Mouse (Mus musculus) neutrophil, adult 5-6 weeks (primary cell): ENCODE measurements around the gene Chrnb1. TPM values are rescaled to one million over a fixed set of nuclear protein-coding genes. Genes with fewer than 3 reads are reported as not detected.

Source experiments
- ATAC-seq: fragments of 151-379, 151-347 bp; 2 replicates; pipeline ENCODE4 v1.8.0; 2017; ENCODE audit warnings: mild to moderate bottlenecking, moderate TSS enrichment; ENCODE audit not compliant: insufficient number of reproducible peaks, poor library complexity, low FRiP score, severe bottlenecking; ENCODE audit errors: extremely low read depth
- total RNA-seq: library from RNA; stranded (forward); fragments of 200-1000 nt; gene quantifications from 2 replicates; pipeline ENCODE4 v1.2.3, GENCODE M21; 2017

Chrnb1 gene
- total RNA-seq, 1 experiment from 2014 or later = 3.5 TPM

DNA sequence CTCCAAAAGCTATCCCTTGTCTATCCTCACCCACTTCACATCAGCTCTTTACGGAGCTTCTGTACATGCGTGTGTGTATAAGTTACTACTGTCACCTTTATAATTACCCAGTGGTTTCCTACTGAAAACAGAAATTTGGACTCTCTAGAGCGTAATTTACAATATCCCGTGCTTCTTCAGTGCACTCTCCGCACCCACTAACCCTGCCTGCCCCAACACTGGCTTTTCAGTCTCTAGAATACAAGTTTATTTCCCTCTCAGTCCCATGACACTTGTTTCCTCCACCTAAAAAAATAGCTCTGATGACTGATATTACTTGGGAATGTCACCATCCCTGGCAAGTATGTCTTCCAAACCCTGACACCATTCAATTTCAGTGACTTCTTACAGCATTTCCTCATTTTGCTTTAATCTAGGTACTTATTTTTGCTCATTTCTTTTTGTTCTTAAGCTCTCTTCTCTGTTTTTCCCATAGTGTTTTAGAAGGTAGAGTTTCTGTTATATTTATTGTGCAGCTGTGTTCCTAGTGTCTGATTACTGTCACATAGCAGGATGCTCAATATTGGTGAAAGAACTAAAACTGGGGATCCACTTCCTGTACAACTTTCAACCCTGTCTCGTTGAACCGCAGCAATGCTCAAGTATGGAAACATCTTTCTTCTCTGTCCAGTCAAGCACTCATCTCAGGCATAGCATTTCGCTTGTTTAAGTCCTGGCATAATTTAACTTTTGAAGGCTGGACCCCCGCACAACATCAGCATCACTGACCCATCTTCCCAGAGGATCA, 38.2 kb downstream of the Chrnb1 start:
- ATAC-seq = no peak

DNA sequence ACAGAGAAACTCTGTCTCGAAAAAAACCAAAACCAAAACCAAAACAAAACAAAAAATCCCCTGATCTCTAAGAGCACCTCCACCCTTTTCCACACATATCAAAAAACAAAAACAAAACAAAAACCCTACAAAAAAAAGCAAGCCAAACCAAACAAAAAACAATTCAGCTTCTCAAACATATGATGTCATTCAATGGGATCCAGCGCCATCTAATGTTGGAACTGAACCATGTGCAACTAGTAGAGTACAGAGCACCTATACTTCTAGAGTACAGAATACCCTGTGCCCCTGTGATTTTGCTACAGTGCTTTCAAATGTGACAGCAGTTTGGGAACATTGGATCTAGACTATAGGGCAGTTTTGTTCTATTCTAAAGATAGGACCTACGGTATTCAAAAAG, 41.0 kb downstream of the Chrnb1 start:
- no peak for ATAC-seq

- no peak for ATAC-seq
Observed at GRCm38 (mm10) chr11:69754233-69754632, 41.5 kb downstream of the Chrnb1 start.

- ATAC-seq = no peak
Observed at GRCm38 (mm10) chr11:69752686-69753085, 43.1 kb downstream of the Chrnb1 start.

GRCm38 (mm10) chr11:69751635-69752034, 44.1 kb downstream of the Chrnb1 start:
- no peak for ATAC-seq

Other genes starting within 250 kb of the Chrnb1 start
- 0.12 TPM in 1 of 2 replicates, not detected in the other for gene Dnah2, start 246.8 kb downstream of the Chrnb1 start, total RNA-seq
- 0.47 and 0.49 TPM in 2 replicates for gene Efnb3, start 235.7 kb downstream of the Chrnb1 start, total RNA-seq
- gene Wrap53, start 215.7 kb downstream of the Chrnb1 start, total RNA-seq = 3.8 and 8.0 TPM in 2 replicates
- gene Trp53, start 215.6 kb downstream of the Chrnb1 start, total RNA-seq = 38.3 and 39.8 TPM in 2 replicates
- not detected in 2 replicates for gene Atp1b2, start 190.0 kb downstream of the Chrnb1 start, total RNA-seq
- gene Shbg, start 178.0 kb downstream of the Chrnb1 start, total RNA-seq = not detected in 2 replicates
- not detected in 2 replicates for gene Sat2, start 173.9 kb downstream of the Chrnb1 start, total RNA-seq
- 75.8 and 86.1 TPM in 2 replicates for gene Fxr2, start 163.0 kb downstream of the Chrnb1 start, total RNA-seq
- 1.5 and 2.1 TPM in 2 replicates for gene Sox15, start 140.6 kb downstream of the Chrnb1 start, total RNA-seq
- gene Mpdu1, start 133.3 kb downstream of the Chrnb1 start, total RNA-seq = 35.6 and 41.3 TPM in 2 replicates
- gene Cd68, start 129.8 kb downstream of the Chrnb1 start, total RNA-seq = 82.6 and 91.5 TPM in 2 replicates
- 265 and 300 TPM in 2 replicates for gene Eif4a1, start 123.5 kb downstream of the Chrnb1 start, total RNA-seq
- gene Senp3, start 113.9 kb downstream of the Chrnb1 start, total RNA-seq = 92.3 and 106 TPM in 2 replicates
- gene Tnfsf13, start 110.2 kb downstream of the Chrnb1 start, total RNA-seq = 3.3 and 3.7 TPM in 2 replicates
- gene Tnfsf12, start 100.1 kb downstream of the Chrnb1 start, total RNA-seq = 0.70 and 0.74 TPM in 2 replicates
- 0.58 and 0.86 TPM in 2 replicates for gene Tnfsfm13, start 99.8 kb downstream of the Chrnb1 start, total RNA-seq
- gene Polr2a, start 37.3 kb downstream of the Chrnb1 start, total RNA-seq = 40.2 and 59.4 TPM in 2 replicates
- not detected in 2 replicates for gene Slc35g3, start 34.0 kb downstream of the Chrnb1 start, total RNA-seq
- gene Zbtb4, start 30.0 kb downstream of the Chrnb1 start, total RNA-seq = 22.0 and 27.8 TPM in 2 replicates
- gene Fgf11, start 5.9 kb upstream of the Chrnb1 start, total RNA-seq = not detected in 2 replicates
- 0.58 TPM in 1 of 2 replicates, not detected in the other for gene Tmem102, start 9.7 kb upstream of the Chrnb1 start, total RNA-seq
- gene Gm39566, start 19.4 kb upstream of the Chrnb1 start, total RNA-seq = not detected in 2 replicates
- 0.47 TPM in 1 of 2 replicates, not detected in the other for gene Spem2, start 22.5 kb upstream of the Chrnb1 start, total RNA-seq
- gene Spem1, start 26.2 kb upstream of the Chrnb1 start, total RNA-seq = not detected in 2 replicates
- 0.12 TPM in 1 of 2 replicates, not detected in the other for gene Nlgn2, start 41.8 kb upstream of the Chrnb1 start, total RNA-seq
- 9.1 and 13.3 TPM in 2 replicates for gene Tmem256, start 42.6 kb upstream of the Chrnb1 start, total RNA-seq
- 4.4 and 5.0 TPM in 2 replicates for gene Plscr3, start 50.4 kb upstream of the Chrnb1 start, total RNA-seq
- not detected in 2 replicates for gene Tnk1, start 62.8 kb upstream of the Chrnb1 start, total RNA-seq
- not detected in 2 replicates for gene Tmem95, start 82.1 kb upstream of the Chrnb1 start, total RNA-seq
- 9.0 and 9.5 TPM in 2 replicates for gene Kctd11, start 85.5 kb upstream of the Chrnb1 start, total RNA-seq
- gene Acap1, start 99.6 kb upstream of the Chrnb1 start, total RNA-seq = 245 and 247 TPM in 2 replicates
- gene 2810408A11Rik, start 105.0 kb upstream of the Chrnb1 start, total RNA-seq = 2.8 and 3.8 TPM in 2 replicates
- 64.1 and 71.1 TPM in 2 replicates for gene Neurl4, start 105.1 kb upstream of the Chrnb1 start, total RNA-seq
- gene Gps2, start 117.9 kb upstream of the Chrnb1 start, total RNA-seq = 103 TPM in 2 replicates
- gene Eif5a, start 126.0 kb upstream of the Chrnb1 start, total RNA-seq = 155 and 165 TPM in 2 replicates
- not detected in 2 replicates for gene Ybx2, start 139.9 kb upstream of the Chrnb1 start, total RNA-seq
- not detected in 2 replicates for gene Slc2a4, start 152.2 kb upstream of the Chrnb1 start, total RNA-seq
- 0.47 TPM in 1 of 2 replicates, not detected in the other for gene Cldn7, start 168.8 kb upstream of the Chrnb1 start, total RNA-seq
- gene Ctdnep1, start 185.2 kb upstream of the Chrnb1 start, total RNA-seq = 31.4 and 42.8 TPM in 2 replicates
- gene Elp5, start 186.6 kb upstream of the Chrnb1 start, total RNA-seq = 21.6 and 23.2 TPM in 2 replicates
- gene Gabarap, start 195.2 kb upstream of the Chrnb1 start, total RNA-seq = 397 and 455 TPM in 2 replicates
- 74.4 and 80.3 TPM in 2 replicates for gene Phf23, start 199.8 kb upstream of the Chrnb1 start, total RNA-seq
- 41.0 and 41.7 TPM in 2 replicates for gene Dvl2, start 204.7 kb upstream of the Chrnb1 start, total RNA-seq
- gene Acadvl, start 219.5 kb upstream of the Chrnb1 start, total RNA-seq = 45.2 and 46.7 TPM in 2 replicates
- gene Dlg4, start 221.0 kb upstream of the Chrnb1 start, total RNA-seq = 2.4 and 2.9 TPM in 2 replicates